Comparison of ENCODE assay signal across 15 mouse cellular contexts in the genomic region with DNA sequence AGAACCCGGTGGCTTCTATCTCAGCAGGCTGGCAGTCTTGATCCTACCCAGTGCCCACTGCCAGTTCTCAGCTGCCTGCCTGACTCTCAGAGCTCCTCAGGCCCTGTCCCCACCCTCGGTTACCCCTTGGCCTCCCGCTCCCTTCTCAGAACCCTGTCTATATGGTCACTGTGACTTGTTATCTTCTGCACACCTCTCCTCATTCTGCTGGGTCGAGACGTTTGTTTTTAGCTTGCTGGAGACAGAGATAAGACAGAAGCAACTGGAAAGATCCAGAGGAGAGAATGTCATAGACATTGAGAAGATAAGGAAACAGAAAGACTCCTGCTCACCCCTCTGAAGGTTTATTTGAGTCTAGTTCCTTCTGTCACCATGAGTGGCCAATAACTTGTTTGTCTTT. TPM values are rescaled to one million over a fixed set of nuclear protein-coding genes. Genes with fewer than 3 reads are reported as not detected.
DNase-seq lines count a peak whose midpoint lies in the region; ATAC-seq lines count a peak whose summit lies in the region.
"Had no signal": no experiment of that assay in that cellular context is flagged by ENCODE, and none has a peak within 500 bp of the region (broad histone marks: within the 10 kb centered on the region; RNA-seq: fewer than 3 reads in every experiment).

No protein-coding gene starts in this region.

- peaks cover 7% of the 10 kb centered on the region for H3K4me1 ChIP-seq in forebrain, embryonic 10.5 days
- H3K4me1 ChIP-seq in forebrain, embryonic 16.5 days (replicated peaks; ENCODE audit: control insufficient read depth, insufficient read depth, low read length), result peaks cover 3% of the 10 kb centered on the region; the same call in 1 of the 2 replicates
- H3K4me1 ChIP-seq in midbrain, embryonic 11.5 days (ENCODE audit: control insufficient read depth, insufficient read depth, low read length), result no peaks in the 10 kb centered on the region
- H3K4me1 ChIP-seq in midbrain, embryonic 14.5 days (ENCODE audit: control insufficient read depth, insufficient read depth, low read length), result no peaks in the 10 kb centered on the region

- ATAC-seq in forebrain, embryonic 16.5 days, result no peak
- no peak for ATAC-seq in midbrain, embryonic 11.5 days (ENCODE audit: low FRiP score)
- ATAC-seq in midbrain, embryonic 14.5 days (ENCODE audit: low FRiP score, low TSS enrichment), result no peak
- peak; percentile 67 for ATAC-seq in erythroid progenitor cell, adult 5-6 weeks (replicated peaks; ENCODE audit: low FRiP score, poor library complexity, severe bottlenecking)
- peak; percentile 76 for ATAC-seq in megakaryocyte-erythroid progenitor cell, adult 5-6 weeks (replicated peaks; ENCODE audit: low FRiP score, low TSS enrichment, poor library complexity, severe bottlenecking)
- no peak for ATAC-seq in activated CD4-positive, CD25-positive, alpha-beta regulatory T cell, adult 4 months

- H3K4me3 ChIP-seq in forebrain, embryonic 10.5 days, result no peak overlapping the region
- no peak overlapping the region for H3K4me3 ChIP-seq in forebrain, embryonic 16.5 days (replicated peaks; ENCODE audit: low read length)
- H3K4me3 ChIP-seq in midbrain, embryonic 11.5 days (ENCODE audit: low read depth, low read length), result no peak overlapping the region
- H3K4me3 ChIP-seq in midbrain, embryonic 14.5 days (replicated peaks; ENCODE audit: low read depth, low read length), result no peak overlapping the region
- H3K4me3 ChIP-seq: myocyte had no signal

- H3K27me3 ChIP-seq in forebrain, embryonic 10.5 days (ENCODE audit: poor library complexity, severe bottlenecking), result no peaks in the 10 kb centered on the region
- no peaks in the 10 kb centered on the region for H3K27me3 ChIP-seq in forebrain, embryonic 16.5 days (replicated peaks; ENCODE audit: control insufficient read depth, insufficient read depth, low read length)
- no peaks in the 10 kb centered on the region; the same call in 1 of the 2 replicates for H3K27me3 ChIP-seq in midbrain, embryonic 11.5 days (ENCODE audit: control insufficient read depth, insufficient read depth, low read length)
- H3K27me3 ChIP-seq in midbrain, embryonic 14.5 days (ENCODE audit: control insufficient read depth, insufficient read depth, low read length), result no peaks in the 10 kb centered on the region

- H3K36me3 ChIP-seq in forebrain, embryonic 10.5 days (replicated peaks), result no peaks in the 10 kb centered on the region
- H3K36me3 ChIP-seq in forebrain, embryonic 16.5 days (ENCODE audit: control insufficient read depth, insufficient read depth), result no peaks in the 10 kb centered on the region
- H3K36me3 ChIP-seq in midbrain, embryonic 11.5 days (ENCODE audit: control insufficient read depth, insufficient read depth, low read length), result no peaks in the 10 kb centered on the region
- H3K36me3 ChIP-seq in midbrain, embryonic 14.5 days (ENCODE audit: control insufficient read depth, insufficient read depth, low read length), result no peaks in the 10 kb centered on the region

- H3K27ac ChIP-seq in forebrain, embryonic 10.5 days, result peak overlapping the region; percentile 76; the same call in 1 of the 2 replicates
- H3K27ac ChIP-seq in forebrain, embryonic 16.5 days (ENCODE audit: low read length), result no peak overlapping the region
- peak overlapping the region; percentile 14; the same call in 1 of the 2 replicates for H3K27ac ChIP-seq in midbrain, embryonic 11.5 days (ENCODE audit: low read depth, low read length)
- no peak overlapping the region for H3K27ac ChIP-seq in midbrain, embryonic 14.5 days (replicated peaks; ENCODE audit: low read depth, low read length)

- no peak for DNase-seq in forebrain, embryonic 10.5 days (ENCODE audit: extremely low spot score, low spot score)
- DNase-seq in midbrain, embryonic 11.5 days (ENCODE audit: low spot score, missing footprints), result peak; percentile 59
- no peak for DNase-seq in midbrain, embryonic 14.5 days
- DNase-seq in embryo, embryonic 10.5 days (ENCODE audit: low spot score), result no peak
- DNase-seq: adrenal gland, postnatal 14 days; cerebellum, adult 9-11 months; heart, postnatal 14 days; kidney, adult 18-20 months; left cerebral cortex, postnatal 4 days; retina, postnatal 1 day had no signal

- no peak overlapping the region for H3K4me2 ChIP-seq in forebrain, embryonic 16.5 days (ENCODE audit: low read length)
- H3K4me2 ChIP-seq in midbrain, embryonic 11.5 days, result no peak overlapping the region
- H3K4me2 ChIP-seq in midbrain, embryonic 14.5 days (ENCODE audit: low read length), result no peak overlapping the region

- peaks cover 7% of the 10 kb centered on the region; the same call in 1 of the 2 replicates for H3K9me3 ChIP-seq in forebrain, embryonic 10.5 days
- H3K9me3 ChIP-seq in forebrain, embryonic 16.5 days (ENCODE audit: control insufficient read depth, low read length), result no peaks in the 10 kb centered on the region
- H3K9me3 ChIP-seq in midbrain, embryonic 11.5 days (ENCODE audit: control insufficient read depth, low read length), result no peaks in the 10 kb centered on the region
- no peaks in the 10 kb centered on the region for H3K9me3 ChIP-seq in midbrain, embryonic 14.5 days (ENCODE audit: control insufficient read depth, low read length)

- 78% methylated on average over 5 of the region's 5 CpGs for WGBS in forebrain, embryonic 10.5 days
- 86% methylated on average over 5 of the region's 5 CpGs for WGBS in forebrain, embryonic 16.5 days
- WGBS in midbrain, embryonic 11.5 days, result 88% methylated on average over 5 of the region's 5 CpGs
- WGBS in midbrain, embryonic 14.5 days, result 93% methylated on average over 5 of the region's 5 CpGs

- no peak overlapping the region for H3K9ac ChIP-seq in forebrain, embryonic 16.5 days (replicated peaks; ENCODE audit: low read depth, low read length)
- no peak overlapping the region for H3K9ac ChIP-seq in midbrain, embryonic 11.5 days (ENCODE audit: low read length)
- no peak overlapping the region for H3K9ac ChIP-seq in midbrain, embryonic 14.5 days (replicated peaks; ENCODE audit: low read length)

RNA-seq across cellular contexts. Expression of a gene that starts 53.8 kb away (rescaled TPM):
- polyA plus RNA-seq in forebrain, embryonic 10.5 days (2016; fragmentation: Nextera tagmentation; extraction: Ambion mirVana), result 26.2 and 29.7 TPM in 2 replicates
- polyA plus RNA-seq in forebrain, embryonic 16.5 days (2015; fragmentation: Nextera tagmentation; extraction: Ambion mirVana), result 32.7 and 36.9 TPM in 2 replicates
- polyA plus RNA-seq in midbrain, embryonic 11.5 days (2014; fragmentation: Nextera tagmentation; extraction: Ambion mirVana), result 30.7 and 34.7 TPM in 2 replicates
- 43.3 and 46.7 TPM in 2 replicates for polyA plus RNA-seq in midbrain, embryonic 14.5 days (2014; fragmentation: Nextera tagmentation; extraction: Ambion mirVana)
- 2.2 and 8.0 TPM in 2 replicates for total RNA-seq in erythroid progenitor cell, adult 5-6 weeks (2015; ENCODE audit: low replicate concordance)
- 1.0 and 1.4 TPM in 2 replicates for total RNA-seq in erythroid progenitor cell, adult 5-6 weeks (2017; ENCODE audit: low replicate concordance)
- total RNA-seq in megakaryocyte-erythroid progenitor cell, adult 5-6 weeks (2014; fragmentation: Nextera tagmentation), result 22.4 and 38.2 TPM in 2 replicates
- 11.7 and 15.7 TPM in 2 replicates for total RNA-seq in megakaryocyte-erythroid progenitor cell, adult 5-6 weeks (2017)
- 1 to 10 TPM; 4.9 to 7.7 TPM for polyA plus RNA-seq in activated CD4-positive, CD25-positive, alpha-beta regulatory T cell, adult 4 months (2017; shearing (Covaris generic))

Comparison
In these comparisons a context has a peak if more than half of its experiments do, and no peak if none do; other contexts are left out.
1. H3K27ac ChIP-seq: peak in forebrain, embryonic 10.5 days (single experiment) and midbrain, embryonic 11.5 days (single experiment); none in forebrain, embryonic 16.5 days (single experiment) and midbrain, embryonic 14.5 days (single experiment).
2. ATAC-seq: peak in erythroid progenitor cell, adult 5-6 weeks (single experiment) and megakaryocyte-erythroid progenitor cell, adult 5-6 weeks (single experiment); none in forebrain, embryonic 16.5 days (single experiment), midbrain, embryonic 11.5 days (single experiment), midbrain, embryonic 14.5 days (single experiment) and activated CD4-positive, CD25-positive, alpha-beta regulatory T cell, adult 4 months (single experiment).